Mouse (Mus musculus): ENCODE measurements at regions not wholly inside any gene's neighbourhood (a gene's known extent, or its start where the extent isn't known, plus 50 kb on each side); places are given as distances from the start of the nearest gene placed in this dataset.

- DNase-seq: peak; percentile 2
Measured at GRCm38 (mm10) chr7:59080109-59080508, 148.4 kb upstream of the Ube3a start.

Measured in cerebellum, adult 8-10 months (tissue).